Mouse (Mus musculus) embryonic facial prominence, embryonic 13.5 days (tissue): ENCODE measurements around the gene Hoxd1. TPM values are rescaled to one million over a fixed set of nuclear protein-coding genes. Genes with fewer than 3 reads are reported as not detected.

Source experiments
- ATAC-seq: fragments of 200-750 bp; cut with Nextera tagmentation; 2 replicates; pipeline ENCODE4 v1.8.0; 2017; ENCODE audit warnings: low read depth; ENCODE audit not compliant: insufficient number of reproducible peaks, insufficient read depth, low FRiP score, low TSS enrichment
- H3K27ac ChIP-seq: fragments of 300-500 bp; sonication (generic); 2 replicates; pipeline ENCODE4 v1.5.1; 2015; ENCODE audit warnings: moderate library complexity, mild to moderate bottlenecking, inconsistent platforms
- H3K27me3 ChIP-seq: fragments of 300-500 bp; sonication (generic); 2 replicates; pipeline ENCODE4 v1.6.1; 2015; ENCODE audit warnings: mild to moderate bottlenecking, inconsistent platforms
- H3K36me3 ChIP-seq: fragments of 300-500 bp; sonication (generic); 2 replicates; pipeline ENCODE4 v1.6.1; 2015; ENCODE audit warnings: mild to moderate bottlenecking, inconsistent platforms
- H3K4me1 ChIP-seq: fragments of 300-500 bp; sonication (generic); 2 replicates; pipeline ENCODE4 v1.6.1; 2015; ENCODE audit warnings: inconsistent platforms
- H3K4me2 ChIP-seq: fragments of 300-500 bp; sonication (generic); 2 replicates; pipeline ENCODE4 v1.6.1; 2015; ENCODE audit warnings: moderate library complexity, mild to moderate bottlenecking, inconsistent platforms
- H3K4me3 ChIP-seq: fragments of 300-500 bp; sonication (generic); 2 replicates; pipeline ENCODE4 v1.5.1; 2015; ENCODE audit warnings: mild to moderate bottlenecking, inconsistent platforms
- H3K9ac ChIP-seq: fragments of 300-500 bp; sonication (generic); 2 replicates; pipeline ENCODE4 v1.6.1; 2015; ENCODE audit warnings: mild to moderate bottlenecking, inconsistent platforms
- H3K9me3 ChIP-seq: fragments of 300-500 bp; sonication (generic); 2 replicates; pipeline ENCODE4 v1.6.1; 2016; ENCODE audit warnings: inconsistent platforms
- WGBS: fragments of 180-500 bp; shearing (Covaris S2); methylation state at CpG from one replicate; pipeline ENCODE4 v1.1.7; 2015; ENCODE audit warnings: mixed read lengths; 5-methylcytosine and 5-hydroxymethylcytosine counted together
- polyA plus RNA-seq: library from polyadenylated mRNA; unstranded; fragments of >200 nt; fragmentation: Nextera tagmentation; extraction: Ambion mirVana; gene quantifications from 2 replicates; pipeline ENCODE4 v1.2.1, GENCODE M21; 2015

Gene Hoxd1
- polyA plus RNA-seq, 1 experiment from 2014 or later: 5.4 TPM

GRCm38 (mm10) chr2:74725171-74725570, 37.6 kb upstream of the Hoxd1 start:
- Histone ChIP-seq H3K9ac (no peak overlapping the region), H3K36me3 (no peaks in the 10 kb centered on the region), H3K4me1 (peaks cover 5% of the 10 kb centered on the region), H3K9me3 (no peaks in the 10 kb centered on the region), H3K4me2 (no peak overlapping the region), H3K4me3 (no peak overlapping the region), H3K27me3 (peaks cover 98% of the 10 kb centered on the region), H3K27ac (no peak overlapping the region)
- WGBS: 4% methylated on average over 17 of the region's 17 CpGs
- no peak for ATAC-seq

- Histone ChIP-seq H3K4me2 (peak within 1 kb of the TSS; percentile 54), H3K36me3 (no peaks in the 10 kb centered on the region), H3K4me1 (peaks cover 5% of the 10 kb centered on the region), H3K9ac (no peak within 1 kb of the TSS), H3K4me3 (peak within 1 kb of the TSS; percentile 33), H3K27me3 (peaks cover 98% of the 10 kb centered on the region), H3K27ac (no peak within 1 kb of the TSS), H3K9me3 (no peaks in the 10 kb centered on the region)
- ATAC-seq: no peak
- 9% methylated on average over 5 of the region's 5 CpGs for WGBS
These were observed 36.2 kb upstream of the Hoxd1 start, which contains the start of gene Gm28230 for GRCm38 (mm10) chr2:74726551-74726950. TSS of gene Gm28230 (plus strand) at chr2:74726728.

GRCm38 (mm10) chr2:74726973-74727639, 35.7 kb upstream of the Hoxd1 start:
- peaks cover 5% of the 10 kb centered on the region for H3K4me1 ChIP-seq
- peaks cover 98% of the 10 kb centered on the region for H3K27me3 ChIP-seq
- peak overlapping the region; percentile 33 for H3K4me3 ChIP-seq
- H3K9me3 ChIP-seq: no peaks in the 10 kb centered on the region
- ATAC-seq: no peak
- H3K36me3 ChIP-seq: no peaks in the 10 kb centered on the region
- no peak overlapping the region for H3K9ac ChIP-seq
- no peak overlapping the region for H3K27ac ChIP-seq
- WGBS: under 1% methylated on average over 40 of the region's 43 CpGs
- H3K4me2 ChIP-seq: peak overlapping the region; percentile 54

- no peak for ATAC-seq
- H3K27ac ChIP-seq: no peak overlapping the region
- H3K4me2 ChIP-seq: peak overlapping the region; percentile 54
- peaks cover 8% of the 10 kb centered on the region for H3K4me1 ChIP-seq
- H3K4me3 ChIP-seq: peak overlapping the region; percentile 33
- no peak overlapping the region for H3K9ac ChIP-seq
- peaks cover 98% of the 10 kb centered on the region for H3K27me3 ChIP-seq
- H3K36me3 ChIP-seq: no peaks in the 10 kb centered on the region
- no peaks in the 10 kb centered on the region for H3K9me3 ChIP-seq
- under 1% methylated on average over 24 of the region's 25 CpGs for WGBS
These were observed 35.0 kb upstream of the Hoxd1 start for GRCm38 (mm10) chr2:74727640-74728302.

GRCm38 (mm10) chr2:74728303-74728680, 34.5 kb upstream of the Hoxd1 start:
- no peak overlapping the region for H3K27ac ChIP-seq
- WGBS: 4% methylated on average over 13 of the region's 13 CpGs
- no peak overlapping the region for H3K9ac ChIP-seq
- no peak overlapping the region for H3K4me3 ChIP-seq
- H3K4me2 ChIP-seq: no peak overlapping the region
- H3K36me3 ChIP-seq: no peaks in the 10 kb centered on the region
- H3K4me1 ChIP-seq: peaks cover 9% of the 10 kb centered on the region
- ATAC-seq: 0 out of 2 replicates have a peak, but pooled peaks have one; percentile 26
- H3K9me3 ChIP-seq: no peaks in the 10 kb centered on the region
- H3K27me3 ChIP-seq: peaks cover 98% of the 10 kb centered on the region

GRCm38 (mm10) chr2:74730331-74730730, 32.4 kb upstream of the Hoxd1 start:
- Histone ChIP-seq H3K4me3 (no peak overlapping the region), H3K27me3 (peaks cover 98% of the 10 kb centered on the region), H3K4me1 (peaks cover 11% of the 10 kb centered on the region), H3K36me3 (no peaks in the 10 kb centered on the region), H3K9me3 (no peaks in the 10 kb centered on the region), H3K27ac (no peak overlapping the region), H3K9ac (no peak overlapping the region), H3K4me2 (no peak overlapping the region)
- ATAC-seq: no peak
- WGBS: 7% methylated on average over 8 of the region's 8 CpGs

- peaks cover 18% of the 10 kb centered on the region for H3K4me1 ChIP-seq
- no peaks in the 10 kb centered on the region for H3K9me3 ChIP-seq
These were observed 31.7 kb upstream of the Hoxd1 start for GRCm38 (mm10) chr2:74731055-74731454.

GRCm38 (mm10) chr2:74731799-74732512, 30.8 kb upstream of the Hoxd1 start:
- Histone ChIP-seq H3K36me3 (no peaks in the 10 kb centered on the region), H3K4me3 (no peak overlapping the region), H3K27ac (no peak overlapping the region), H3K4me1 (peaks cover 22% of the 10 kb centered on the region), H3K27me3 (peaks cover 98% of the 10 kb centered on the region), H3K4me2 (no peak overlapping the region), H3K9ac (no peak overlapping the region), H3K9me3 (no peaks in the 10 kb centered on the region)
- WGBS: 6% methylated on average over 9 of the region's 9 CpGs
- no peak for ATAC-seq

More at GRCm38 (mm10) chr2:74731055-74731454, 31.7 kb upstream of the Hoxd1 start:
- Histone ChIP-seq H3K9ac (no peak overlapping the region), H3K27me3 (peaks cover 98% of the 10 kb centered on the region), H3K4me2 (no peak overlapping the region), H3K4me3 (no peak overlapping the region), H3K36me3 (no peaks in the 10 kb centered on the region), H3K27ac (no peak overlapping the region)
- no peak for ATAC-seq

GRCm38 (mm10) chr2:74732513-74733316, 30.1 kb upstream of the Hoxd1 start:
- no peak overlapping the region for H3K27ac ChIP-seq
- no peak for ATAC-seq
- H3K9ac ChIP-seq: no peak overlapping the region
- 0 out of 2 replicates have a peak overlapping the region, but pooled peaks have one; percentile 10 for H3K4me3 ChIP-seq
- H3K27me3 ChIP-seq: peaks cover 98% of the 10 kb centered on the region
- H3K36me3 ChIP-seq: no peaks in the 10 kb centered on the region
- peak overlapping the region; percentile 22 for H3K4me2 ChIP-seq
- no peaks in the 10 kb centered on the region for H3K9me3 ChIP-seq
- 1% methylated on average over 50 of the region's 52 CpGs for WGBS
- H3K4me1 ChIP-seq: peaks cover 17% of the 10 kb centered on the region

GRCm38 (mm10) chr2:74733317-74733661, 29.5 kb upstream of the Hoxd1 start:
- Histone ChIP-seq H3K4me3 (no peak overlapping the region), H3K9ac (no peak overlapping the region), H3K36me3 (no peaks in the 10 kb centered on the region), H3K27ac (no peak overlapping the region), H3K4me1 (peaks cover 17% of the 10 kb centered on the region), H3K4me2 (no peak overlapping the region), H3K9me3 (no peaks in the 10 kb centered on the region), H3K27me3 (peaks cover 98% of the 10 kb centered on the region)
- ATAC-seq: no peak
- under 1% methylated on average over 16 of the region's 16 CpGs for WGBS

- H3K36me3 ChIP-seq: no peaks in the 10 kb centered on the region
- 2% methylated on average over 6 of the region's 6 CpGs for WGBS
- H3K27me3 ChIP-seq: peaks cover 98% of the 10 kb centered on the region
- no peak overlapping the region for H3K4me3 ChIP-seq
- H3K9me3 ChIP-seq: no peaks in the 10 kb centered on the region
- no peak overlapping the region for H3K27ac ChIP-seq
- no peak for ATAC-seq
- no peak overlapping the region for H3K9ac ChIP-seq
- H3K4me2 ChIP-seq: no peak overlapping the region
- peaks cover 17% of the 10 kb centered on the region for H3K4me1 ChIP-seq
These were observed 29.0 kb upstream of the Hoxd1 start for GRCm38 (mm10) chr2:74733765-74734164.
